Mouse (Mus musculus) urinary bladder, adult 2 months (tissue): Measurements from ENCODE around the gene Jade2. TPM values are rescaled to one million over a fixed set of nuclear protein-coding genes. Genes with fewer than 3 reads are reported as not detected.
"Not testable (repeated sequence)": the region's sequence is repeated elsewhere in the genome, so short reads cannot be mapped to it uniquely, and the experiment has no call there.

Source experiments
- DNase-seq: peaks from one replicate; pipeline ENCODE4 v3.0.0; 2022; ENCODE audit warnings: low spot score
- polyA plus RNA-seq: library from polyadenylated mRNA; depleted of rRNA; stranded (reverse); fragments of >200 nt; gene quantifications from 2 replicates; pipeline ENCODE4 v1.2.3, GENCODE M21; 2012; rRNA removed

The Jade2 gene
- polyA plus RNA-seq, 1 experiment: 10.6 TPM

- no peak for DNase-seq
These were observed 61.2 kb downstream of the Jade2 start for GRCm38 (mm10) chr11:51796272-51796671.

- no peak for DNase-seq
These were observed 66.8 kb downstream of the Jade2 start for GRCm38 (mm10) chr11:51790662-51791061.

GRCm38 (mm10) chr11:51789735-51790134, 67.7 kb downstream of the Jade2 start:
- not testable (repeated sequence) for DNase-seq

DNA sequence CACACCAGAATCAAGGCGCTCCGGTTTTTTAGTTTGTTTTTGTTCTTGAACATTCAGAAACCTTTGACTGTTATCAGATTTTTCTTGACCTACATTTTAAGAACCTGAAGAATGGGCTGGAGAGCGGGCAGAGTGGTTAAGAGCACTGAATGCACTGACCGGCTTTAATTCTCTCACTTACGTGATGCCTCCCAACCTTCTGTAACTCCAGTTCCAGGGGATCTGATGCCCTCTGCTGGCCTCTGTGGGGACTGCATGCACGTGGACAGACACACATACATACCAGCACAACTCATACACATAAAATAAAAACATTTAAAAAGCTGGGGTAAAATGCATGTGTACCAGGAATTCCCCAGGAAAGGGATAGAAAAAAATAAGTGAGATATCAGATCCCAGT, 71.5 kb downstream of the Jade2 start:
- DNase-seq: no peak

DNA sequence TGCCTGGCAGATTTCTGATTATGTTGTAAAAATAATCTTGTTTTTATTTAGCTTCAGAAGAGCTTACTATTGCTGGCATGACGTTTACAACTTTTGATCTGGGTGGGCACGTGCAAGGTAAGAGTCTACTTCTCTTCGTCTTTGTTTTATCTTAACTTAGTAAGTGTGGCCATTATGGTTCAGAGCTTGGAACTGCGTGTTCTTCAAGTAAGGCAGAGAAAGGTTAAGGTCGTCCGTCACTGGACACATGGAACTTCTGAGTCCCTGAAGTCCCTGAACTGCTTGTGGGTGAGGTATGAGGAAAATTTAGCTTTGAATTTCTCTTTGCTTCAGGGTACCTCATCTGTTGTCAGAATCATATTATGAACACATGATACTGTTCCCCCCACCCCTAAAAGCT, 74.7 kb downstream of the Jade2 start:
- DNase-seq: no peak

DNA sequence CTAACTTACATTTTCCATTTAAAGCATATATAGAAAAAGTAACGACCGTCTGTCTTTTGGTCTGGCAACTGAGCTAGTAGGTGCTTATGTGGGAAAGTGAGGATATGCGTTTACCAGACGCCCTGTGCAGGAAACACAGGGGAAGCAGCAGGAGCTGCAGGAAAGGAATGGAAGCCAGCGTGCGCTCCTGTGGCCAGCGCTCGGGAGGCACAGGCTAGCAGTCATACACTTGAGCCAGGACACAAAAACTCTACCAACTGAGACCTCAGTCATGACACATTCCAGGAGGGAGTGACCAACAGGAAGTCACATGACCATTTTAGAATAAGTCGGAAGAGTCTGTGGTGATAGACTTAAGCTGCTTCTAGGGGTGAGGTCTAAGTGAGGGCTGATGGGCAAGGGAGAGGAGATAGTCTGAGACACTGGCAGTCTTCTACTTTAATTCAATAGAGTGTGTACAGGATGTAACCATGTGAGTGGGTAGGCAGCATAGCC, 76.6 kb downstream of the Jade2 start:
- DNase-seq: no peak

- no peak for DNase-seq
These were observed 80.0 kb downstream of the Jade2 start for GRCm38 (mm10) chr11:51777478-51777877.

DNA sequence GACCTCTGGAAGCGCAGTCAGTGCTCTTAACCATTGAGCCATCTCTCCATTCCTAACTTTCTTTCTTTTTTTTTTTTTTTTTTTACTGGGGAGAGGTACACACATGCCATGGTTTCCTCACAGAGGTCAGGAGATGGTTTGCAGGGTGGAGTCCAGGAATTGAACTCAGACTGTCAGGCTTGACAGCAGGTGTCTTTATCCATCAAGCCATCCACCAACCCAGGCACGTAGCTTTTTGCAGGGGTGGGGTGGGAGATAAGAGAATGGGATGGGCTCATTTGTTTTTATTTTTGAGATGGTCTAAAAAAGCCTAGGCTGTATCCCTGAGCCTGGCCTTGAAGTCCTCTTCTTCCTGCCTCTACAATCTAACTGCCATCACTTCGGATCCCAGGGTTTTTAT, 81.9 kb downstream of the Jade2 start:
- DNase-seq: no peak

DNA sequence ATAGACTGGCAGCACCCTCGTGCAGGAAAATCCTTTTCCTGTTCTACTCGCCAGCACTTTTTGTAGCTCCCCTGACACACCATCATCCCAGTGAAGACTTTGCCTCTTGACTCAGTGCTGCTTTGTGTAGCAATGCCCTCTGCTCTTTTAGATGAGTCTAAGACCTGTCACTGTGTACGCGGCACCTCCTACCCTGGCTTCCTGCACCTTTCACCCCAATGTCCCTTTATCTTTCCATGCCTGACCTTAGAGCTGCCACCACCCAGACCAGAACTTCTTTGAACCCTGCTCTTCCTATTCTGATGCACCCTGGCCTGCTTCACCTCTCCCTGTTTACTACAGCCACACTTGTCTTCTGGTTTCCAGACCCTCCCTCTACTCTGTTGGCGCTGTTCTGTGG, 89.2 kb downstream of the Jade2 start:
- DNase-seq: no peak

DNA sequence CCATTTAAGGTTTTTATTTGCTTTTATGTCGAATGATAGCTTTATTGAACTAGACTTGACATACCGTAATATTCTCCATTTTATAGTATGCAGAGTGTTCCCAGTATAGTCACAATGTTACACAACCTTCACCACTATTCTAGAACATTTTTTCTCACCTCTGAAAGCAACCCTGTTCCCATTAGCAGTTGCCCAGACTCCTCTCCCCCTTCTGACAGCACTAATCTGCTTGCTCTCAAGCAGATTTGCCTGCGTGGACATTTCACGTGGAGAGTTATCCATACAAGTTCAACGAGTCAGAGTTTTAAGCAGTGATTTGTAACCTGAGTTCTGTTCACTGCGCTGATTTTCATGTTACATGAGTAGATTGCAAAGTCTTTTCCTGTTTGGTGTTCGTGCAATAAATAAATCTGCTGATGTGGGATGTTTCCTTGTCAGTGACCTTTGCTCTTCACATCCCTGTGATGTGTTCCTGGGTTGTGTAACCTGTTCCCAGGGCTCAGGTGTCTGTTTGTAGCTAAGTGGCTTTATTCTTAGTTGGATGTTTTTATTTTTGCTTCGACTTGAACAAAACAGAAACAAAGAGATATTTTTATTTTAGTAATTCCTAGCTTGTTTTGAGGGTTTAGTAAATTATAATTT, 89.8 kb downstream of the Jade2 start:
- DNase-seq: no peak

DNA sequence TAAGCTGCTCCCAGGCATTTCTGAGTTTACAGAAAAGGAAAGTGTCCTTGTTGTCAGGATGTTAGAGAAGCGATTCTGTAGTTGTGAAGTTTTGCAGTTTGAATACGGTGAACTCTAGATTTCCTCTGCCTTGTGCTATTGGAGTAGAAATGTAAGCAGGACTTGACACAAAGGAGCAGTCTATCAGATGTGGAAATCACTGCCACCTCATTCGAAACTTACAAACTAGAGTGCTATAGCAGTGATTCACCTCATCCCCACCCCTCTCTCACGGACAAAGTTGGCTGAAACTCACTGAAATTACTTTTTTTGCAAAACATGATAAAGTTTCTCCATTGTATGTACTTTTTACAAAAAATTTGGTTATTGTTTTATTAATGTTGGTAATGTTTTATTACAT, 92.6 kb downstream of the Jade2 start:
- DNase-seq: no peak

DNA sequence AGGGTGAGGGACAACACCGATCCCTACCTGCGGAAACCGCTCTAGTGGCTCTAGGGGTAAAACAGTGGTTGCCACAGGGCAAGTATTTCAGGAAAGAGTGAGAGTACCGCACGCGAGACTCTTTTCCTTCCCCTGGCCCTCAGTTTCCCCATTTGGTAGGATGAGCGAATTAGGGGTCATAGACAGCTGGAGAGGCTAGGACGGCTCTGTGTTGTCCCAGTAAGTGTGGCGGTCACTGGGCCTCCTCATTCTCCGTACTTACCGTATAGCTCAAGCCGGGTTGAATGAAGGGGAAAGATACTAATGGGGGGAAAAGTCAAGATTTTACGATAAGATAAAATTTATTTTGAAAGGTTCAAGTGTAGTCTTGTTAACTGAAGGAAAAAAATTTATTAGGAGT, 93.5 kb downstream of the Jade2 start:
- DNase-seq: no peak

Other genes with a start within 250 kb of the Jade2 start
- 48.8 and 55.7 TPM in 2 replicates for gene Nhp2, start 237.9 kb downstream of the Jade2 start, polyA plus RNA-seq
- 35.3 and 43.4 TPM in 2 replicates for gene Rmnd5b, start 221.8 kb downstream of the Jade2 start, polyA plus RNA-seq
- gene N4bp3, start 206.8 kb downstream of the Jade2 start, polyA plus RNA-seq: 4.2 and 4.9 TPM in 2 replicates
- gene D930048N14Rik, start 206.7 kb downstream of the Jade2 start, polyA plus RNA-seq: 15.1 and 20.6 TPM in 2 replicates
- 33.4 and 45.1 TPM in 2 replicates for gene 0610009B22Rik, start 168.8 kb downstream of the Jade2 start, polyA plus RNA-seq
- 8.5 and 10.6 TPM in 2 replicates for gene Sec24a, start 94.0 kb downstream of the Jade2 start, polyA plus RNA-seq
- gene Sar1b, start 94.0 kb downstream of the Jade2 start, polyA plus RNA-seq: 98.5 and 124 TPM in 2 replicates
- gene Cdkn2aipnl, start 110.0 kb upstream of the Jade2 start, polyA plus RNA-seq: 21.2 and 23.8 TPM in 2 replicates
- gene Ube2b, start 143.1 kb upstream of the Jade2 start, polyA plus RNA-seq: 203 and 249 TPM in 2 replicates
- gene Cdkl3, start 146.6 kb upstream of the Jade2 start, polyA plus RNA-seq: 4.6 and 5.6 TPM in 2 replicates
- gene Ppp2ca, start 241.0 kb upstream of the Jade2 start, polyA plus RNA-seq: 49.0 and 50.1 TPM in 2 replicates